Mouse (Mus musculus): Measurements from ENCODE around the gene Dclk1. TPM values are rescaled to one million over a fixed set of nuclear protein-coding genes. Genes with fewer than 3 reads are reported as not detected.

Gene Dclk1
- polyA plus RNA-seq, 1 experiment, result 3.4 TPM

GRCm38 (mm10) chr3:55305653-55306052, 63.5 kb downstream of the Dclk1 start:
- Histone ChIP-seq H3K36me3 (ENCODE audit: control insufficient read depth, insufficient read depth, low read length) (no peaks in the 10 kb centered on the region), H3K27me3 (ENCODE audit: control insufficient read depth, insufficient read depth, low read length) (no peaks in the 10 kb centered on the region), H3K4me3 (ENCODE audit: control insufficient read depth, low read depth, low read length) (no peak overlapping the region), H3K4me1 (ENCODE audit: control insufficient read depth, insufficient read depth, low read length) (no peaks in the 10 kb centered on the region), H3K27ac (ENCODE audit: control insufficient read depth, insufficient read depth, low read depth, low read length) (no peak overlapping the region)
- TF ChIP-seq CTCF (IDR thresholded peaks at IDR 0.05; ENCODE audit: control insufficient read depth, insufficient read depth, insufficient replicate concordance, low read depth, low read length), result no peak
- TF ChIP-seq POLR2A (IDR thresholded peaks at IDR 0.05; ENCODE audit: control insufficient read depth, low read depth, low read length), result no peak

- H3K36me3 ChIP-seq (ENCODE audit: control insufficient read depth, insufficient read depth, low read length), result no peaks in the 10 kb centered on the region
- H3K27ac ChIP-seq (ENCODE audit: control insufficient read depth, insufficient read depth, low read depth, low read length), result no peak overlapping the region
- H3K4me3 ChIP-seq (ENCODE audit: control insufficient read depth, low read depth, low read length), result no peak overlapping the region
- no peaks in the 10 kb centered on the region for H3K27me3 ChIP-seq (ENCODE audit: control insufficient read depth, insufficient read depth, low read length)
- TF ChIP-seq CTCF (IDR thresholded peaks at IDR 0.05; ENCODE audit: control insufficient read depth, insufficient read depth, insufficient replicate concordance, low read depth, low read length) (no peak), POLR2A (IDR thresholded peaks at IDR 0.05; ENCODE audit: control insufficient read depth, low read depth, low read length) (no peak)
- no peaks in the 10 kb centered on the region for H3K4me1 ChIP-seq (ENCODE audit: control insufficient read depth, insufficient read depth, low read length)
Measured at GRCm38 (mm10) chr3:55307553-55308177, 65.5 kb downstream of the Dclk1 start.

GRCm38 (mm10) chr3:55309961-55310360, 67.8 kb downstream of the Dclk1 start:
- Histone ChIP-seq H3K36me3 (ENCODE audit: control insufficient read depth, insufficient read depth, low read length) (no peaks in the 10 kb centered on the region), H3K4me1 (ENCODE audit: control insufficient read depth, insufficient read depth, low read length) (no peaks in the 10 kb centered on the region), H3K4me3 (ENCODE audit: control insufficient read depth, low read depth, low read length) (no peak overlapping the region), H3K27ac (ENCODE audit: control insufficient read depth, insufficient read depth, low read depth, low read length) (no peak overlapping the region), H3K27me3 (ENCODE audit: control insufficient read depth, insufficient read depth, low read length) (no peaks in the 10 kb centered on the region)
- TF ChIP-seq POLR2A (IDR thresholded peaks at IDR 0.05; ENCODE audit: control insufficient read depth, low read depth, low read length) (no peak), CTCF (IDR thresholded peaks at IDR 0.05; ENCODE audit: control insufficient read depth, insufficient read depth, insufficient replicate concordance, low read depth, low read length) (no peak)

GRCm38 (mm10) chr3:55315827-55316226, 73.7 kb downstream of the Dclk1 start:
- Histone ChIP-seq H3K27ac (ENCODE audit: control insufficient read depth, insufficient read depth, low read depth, low read length) (no peak overlapping the region), H3K4me3 (ENCODE audit: control insufficient read depth, low read depth, low read length) (no peak overlapping the region), H3K36me3 (ENCODE audit: control insufficient read depth, insufficient read depth, low read length) (no peaks in the 10 kb centered on the region), H3K4me1 (ENCODE audit: control insufficient read depth, insufficient read depth, low read length) (no peaks in the 10 kb centered on the region), H3K27me3 (ENCODE audit: control insufficient read depth, insufficient read depth, low read length) (no peaks in the 10 kb centered on the region)
- TF ChIP-seq CTCF (IDR thresholded peaks at IDR 0.05; ENCODE audit: control insufficient read depth, insufficient read depth, insufficient replicate concordance, low read depth, low read length) (no peak), POLR2A (IDR thresholded peaks at IDR 0.05; ENCODE audit: control insufficient read depth, low read depth, low read length) (no peak)

- Histone ChIP-seq H3K36me3 (ENCODE audit: control insufficient read depth, insufficient read depth, low read length) (no peaks in the 10 kb centered on the region), H3K4me1 (ENCODE audit: control insufficient read depth, insufficient read depth, low read length) (no peaks in the 10 kb centered on the region), H3K4me3 (ENCODE audit: control insufficient read depth, low read depth, low read length) (no peak overlapping the region), H3K27me3 (ENCODE audit: control insufficient read depth, insufficient read depth, low read length) (no peaks in the 10 kb centered on the region), H3K27ac (ENCODE audit: control insufficient read depth, insufficient read depth, low read depth, low read length) (no peak overlapping the region)
- TF ChIP-seq CTCF (IDR thresholded peaks at IDR 0.05; ENCODE audit: control insufficient read depth, insufficient read depth, insufficient replicate concordance, low read depth, low read length) (no peak), POLR2A (IDR thresholded peaks at IDR 0.05; ENCODE audit: control insufficient read depth, low read depth, low read length) (no peak)
Measured at GRCm38 (mm10) chr3:55318021-55318420, 75.9 kb downstream of the Dclk1 start.

- Histone ChIP-seq H3K27ac (ENCODE audit: control insufficient read depth, insufficient read depth, low read depth, low read length) (no peak overlapping the region), H3K4me3 (ENCODE audit: control insufficient read depth, low read depth, low read length) (no peak overlapping the region), H3K36me3 (ENCODE audit: control insufficient read depth, insufficient read depth, low read length) (no peaks in the 10 kb centered on the region), H3K4me1 (ENCODE audit: control insufficient read depth, insufficient read depth, low read length) (no peaks in the 10 kb centered on the region), H3K27me3 (ENCODE audit: control insufficient read depth, insufficient read depth, low read length) (no peaks in the 10 kb centered on the region)
- TF ChIP-seq CTCF (IDR thresholded peaks at IDR 0.05; ENCODE audit: control insufficient read depth, insufficient read depth, insufficient replicate concordance, low read depth, low read length) (no peak), POLR2A (IDR thresholded peaks at IDR 0.05; ENCODE audit: control insufficient read depth, low read depth, low read length) (no peak)
Measured at GRCm38 (mm10) chr3:55320572-55320971, 78.4 kb downstream of the Dclk1 start.

- TF ChIP-seq POLR2A (IDR thresholded peaks at IDR 0.05; ENCODE audit: control insufficient read depth, low read depth, low read length) (no peak), CTCF (IDR thresholded peaks at IDR 0.05; ENCODE audit: control insufficient read depth, insufficient read depth, insufficient replicate concordance, low read depth, low read length) (no peak)
- Histone ChIP-seq H3K36me3 (ENCODE audit: control insufficient read depth, insufficient read depth, low read length) (no peaks in the 10 kb centered on the region), H3K4me3 (ENCODE audit: control insufficient read depth, low read depth, low read length) (no peak overlapping the region), H3K4me1 (ENCODE audit: control insufficient read depth, insufficient read depth, low read length) (no peaks in the 10 kb centered on the region), H3K27me3 (ENCODE audit: control insufficient read depth, insufficient read depth, low read length) (no peaks in the 10 kb centered on the region), H3K27ac (ENCODE audit: control insufficient read depth, insufficient read depth, low read depth, low read length) (no peak overlapping the region)
Measured at GRCm38 (mm10) chr3:55324029-55324428, 81.9 kb downstream of the Dclk1 start.
